Mouse (Mus musculus) heart, embryonic 11.5 days (tissue): ENCODE measurements around the gene Arhgef28. TPM values are rescaled to one million over a fixed set of nuclear protein-coding genes. Genes with fewer than 3 reads are reported as not detected.
A peak's percentile ranks its signal among the peaks of the same experiment; 100 is the strongest.
"Not testable (repeated sequence)": the region's sequence is repeated elsewhere in the genome, so short reads cannot be mapped to it uniquely, and the experiment has no call there.

ENCODE experiments used
- ATAC-seq: fragments of 200-750 bp; cut with Nextera tagmentation; replicated peaks from 2 replicates; pipeline ENCODE4 v1.8.0; 2017; ENCODE audit warnings: moderate library complexity; ENCODE audit not compliant: insufficient number of reproducible peaks, low FRiP score, low TSS enrichment
- H3K27ac ChIP-seq: fragments of 300-500 bp; sonication (generic); 2 replicates; pipeline ENCODE4 v1.5.1; 2014; ENCODE audit warnings: mild to moderate bottlenecking, low read depth, low read length
- H3K27me3 ChIP-seq: fragments of 300-500 bp; sonication (generic); 2 replicates; pipeline ENCODE4 v1.6.1; 2014; ENCODE audit warnings: mild to moderate bottlenecking, low read length, mixed read lengths; ENCODE audit not compliant: control insufficient read depth, insufficient read depth
- H3K36me3 ChIP-seq: fragments of 300-500 bp; sonication (generic); 2 replicates; pipeline ENCODE4 v1.6.1; 2014; ENCODE audit warnings: mild to moderate bottlenecking, low read length, moderate library complexity, mixed read lengths; ENCODE audit not compliant: control insufficient read depth, insufficient read depth
- H3K4me1 ChIP-seq: fragments of 300-500 bp; sonication (generic); 2 replicates; pipeline ENCODE4 v1.6.1; 2014; ENCODE audit warnings: low read length; ENCODE audit not compliant: control insufficient read depth, insufficient read depth
- H3K4me2 ChIP-seq: fragments of 300-500 bp; sonication (generic); 2 replicates; pipeline ENCODE4 v1.6.1; 2014; ENCODE audit warnings: mild to moderate bottlenecking, moderate library complexity
- H3K4me3 ChIP-seq: fragments of 300-500 bp; sonication (generic); 2 replicates; pipeline ENCODE4 v1.5.1; 2014; ENCODE audit warnings: low read depth, low read length
- H3K9ac ChIP-seq: fragments of 300-500 bp; sonication (generic); 2 replicates; pipeline ENCODE4 v1.6.1; 2014; ENCODE audit warnings: mild to moderate bottlenecking, low read depth, low read length, moderate library complexity
- H3K9me3 ChIP-seq: fragments of 300-500 bp; sonication (generic); replicated peaks from 2 replicates; pipeline ENCODE4 v1.6.1; 2016; ENCODE audit warnings: low read length; ENCODE audit not compliant: control insufficient read depth
- WGBS: fragments of 180-500 bp; shearing (Covaris S2); extraction: QIAGEN DNeasy Blood & Tissue Kit; methylation state at CpG from one replicate; pipeline ENCODE4 v1.1.7; 2014; ENCODE audit not compliant: insufficient replicate concordance; 5-methylcytosine and 5-hydroxymethylcytosine counted together
- polyA plus RNA-seq: library from polyadenylated mRNA; unstranded; fragments of >200 nt; fragmentation: Nextera tagmentation; extraction: Ambion mirVana; gene quantifications from 2 replicates; pipeline ENCODE4 v1.2.1, GENCODE M21; 2014

Gene Arhgef28
- polyA plus RNA-seq, 1 experiment from 2014 or later, result 11.0 TPM

DNA sequence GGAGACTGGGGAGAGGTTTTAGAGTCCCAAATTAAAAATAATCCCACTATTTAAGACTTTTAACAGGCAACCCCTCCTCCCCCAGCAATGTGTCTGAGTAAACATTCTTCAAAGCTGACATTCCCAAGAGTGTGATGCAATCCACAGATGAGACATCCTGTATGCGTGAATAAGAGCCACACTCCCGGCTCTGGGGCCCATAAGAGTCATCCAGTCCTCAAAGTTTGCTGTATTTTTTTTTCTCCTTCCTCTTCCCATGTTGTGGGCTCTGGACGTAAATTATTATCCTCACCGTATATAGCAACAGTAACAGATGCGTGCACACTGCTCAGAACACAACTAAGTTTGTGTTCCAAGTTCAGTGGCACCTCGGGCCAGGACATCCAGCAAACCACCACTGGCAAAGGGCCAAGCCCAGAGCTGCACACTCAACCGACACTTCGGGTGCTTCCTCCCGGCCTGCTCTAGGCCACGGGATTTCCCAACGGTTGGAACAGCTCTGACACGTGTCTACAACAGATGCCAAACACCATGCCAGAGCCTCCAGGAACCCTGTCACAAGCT lies 178.5 kb downstream of the Arhgef28 start:
- Histone ChIP-seq H3K36me3 (no peaks in the 10 kb centered on the region), H3K27me3 (no peaks in the 10 kb centered on the region), H3K4me2 (no peak overlapping the region), H3K4me1 (no peaks in the 10 kb centered on the region; the same call in none of the 2 replicates), H3K27ac (no peak overlapping the region), H3K4me3 (no peak overlapping the region), H3K9ac (no peak overlapping the region), H3K9me3 (no peaks in the 10 kb centered on the region)
- ATAC-seq, result no peak
- 53% methylated on average over 12 of the region's 12 CpGs for WGBS

DNA sequence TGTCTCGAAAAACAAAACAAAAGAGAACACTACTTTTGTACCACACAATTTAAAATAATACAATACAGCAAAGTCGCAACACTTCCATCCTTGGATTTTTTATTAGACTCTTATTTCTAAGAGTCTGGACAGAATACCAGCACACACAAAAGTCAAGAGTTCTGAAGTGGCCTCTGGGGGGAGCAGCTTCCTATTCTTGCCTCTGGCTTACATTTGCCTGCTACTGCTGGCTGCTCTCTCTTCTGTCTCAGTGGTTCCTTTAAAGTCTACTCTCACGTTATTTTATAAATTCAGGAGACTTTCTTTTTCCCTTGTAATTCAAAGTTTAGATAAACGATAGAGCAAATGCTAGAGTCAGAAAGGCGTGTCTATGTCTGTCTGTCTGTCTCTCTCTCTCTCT lies 179.1 kb downstream of the Arhgef28 start:
- WGBS, result 66% methylated on average over 5 of the region's 5 CpGs
- Histone ChIP-seq H3K9me3 (no peaks in the 10 kb centered on the region), H3K27me3 (no peaks in the 10 kb centered on the region), H3K9ac (no peak overlapping the region), H3K4me2 (no peak overlapping the region), H3K4me3 (no peak overlapping the region), H3K27ac (no peak overlapping the region), H3K4me1 (no peaks in the 10 kb centered on the region; the same call in none of the 2 replicates), H3K36me3 (no peaks in the 10 kb centered on the region)
- no peak for ATAC-seq

DNA sequence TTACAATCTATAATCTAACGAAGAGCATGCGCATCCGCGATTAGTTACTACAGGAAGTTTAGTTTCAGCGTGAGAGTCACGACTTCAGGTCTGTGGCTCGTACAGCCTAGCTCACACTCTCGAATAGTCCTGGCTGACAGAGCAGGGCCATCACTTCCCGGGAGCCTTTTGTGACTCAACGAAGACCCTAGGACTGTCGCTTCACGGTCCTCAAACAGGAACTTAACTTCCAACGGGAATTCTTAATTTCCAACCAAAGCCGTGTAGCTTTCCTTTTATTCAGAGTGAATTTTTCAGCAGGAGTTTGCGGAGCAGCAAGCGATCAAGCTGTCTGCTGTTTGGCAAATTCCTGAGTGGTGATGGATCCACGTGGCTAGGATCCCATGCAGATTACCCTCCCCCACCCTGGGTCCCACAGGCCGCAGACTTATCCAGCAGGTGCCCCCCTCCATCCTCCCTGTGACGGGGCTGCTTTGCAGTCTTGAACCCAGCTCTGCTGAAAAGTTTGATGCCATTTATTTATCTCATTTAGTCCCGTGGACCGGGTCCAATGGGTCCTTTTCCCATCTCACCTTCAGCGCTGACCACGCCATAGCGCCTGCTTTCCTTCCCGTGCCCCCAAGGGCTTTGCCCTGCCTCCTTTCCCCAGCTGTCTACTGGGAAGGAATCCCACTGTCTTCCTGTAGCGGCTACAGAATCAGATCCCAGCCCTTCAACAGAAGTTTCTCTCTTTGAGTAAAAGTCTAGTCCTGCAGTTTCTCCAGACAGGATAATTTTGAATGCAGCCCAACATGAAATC lies 180.3 kb downstream of the Arhgef28 start:
- ATAC-seq, result no peak
- Histone ChIP-seq H3K9me3 (no peaks in the 10 kb centered on the region), H3K9ac (no peak overlapping the region), H3K4me3 (no peak overlapping the region), H3K4me1 (no peaks in the 10 kb centered on the region; the same call in none of the 2 replicates), H3K4me2 (peak overlapping the region; percentile 1), H3K27ac (no peak overlapping the region), H3K27me3 (no peaks in the 10 kb centered on the region), H3K36me3 (no peaks in the 10 kb centered on the region)
- 60% methylated on average over 26 of the region's 26 CpGs for WGBS

DNA sequence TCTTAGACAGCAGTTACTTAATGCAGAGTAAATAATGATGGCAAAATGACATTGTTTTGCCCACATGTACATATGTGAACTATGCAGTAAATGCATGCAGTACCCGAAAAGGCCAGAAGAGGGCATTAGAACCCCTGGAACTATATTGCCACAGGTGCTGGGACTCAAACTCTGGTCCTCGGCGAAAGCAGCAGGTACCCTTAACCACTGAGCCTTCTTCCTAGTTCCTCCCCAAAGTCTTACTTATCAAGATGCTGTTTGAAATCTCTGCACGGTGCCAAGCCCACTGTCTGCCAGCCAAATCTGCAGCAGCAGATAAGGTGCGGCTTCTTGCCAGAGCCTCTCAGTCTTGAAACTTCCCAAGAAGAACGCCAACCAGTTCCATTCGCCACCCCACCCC lies 181.1 kb downstream of the Arhgef28 start:
- no peak overlapping the region for H3K9ac ChIP-seq
- WGBS, result 69% methylated on average over 7 of the region's 7 CpGs

DNA sequence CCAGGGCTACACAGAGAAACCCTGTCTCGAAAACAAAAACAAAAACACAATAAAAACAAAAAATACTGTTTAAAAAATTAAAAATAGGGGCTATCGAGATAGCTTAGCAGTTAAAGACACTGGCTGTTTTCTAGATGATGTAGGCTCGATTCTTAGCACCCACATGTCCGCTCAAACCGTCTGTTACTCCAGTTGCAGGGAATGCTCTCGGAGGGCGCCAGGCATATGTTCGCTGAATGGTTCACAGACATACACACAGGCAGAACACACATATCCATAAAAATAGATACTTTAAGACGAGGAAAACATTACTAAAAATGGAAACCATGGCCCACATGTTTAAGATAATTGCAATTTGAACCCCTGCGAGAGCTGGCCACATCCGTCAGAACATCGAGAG lies 181.6 kb downstream of the Arhgef28 start:
- no peak for ATAC-seq
- 85% methylated on average over 12 of the region's 12 CpGs for WGBS

More for the DNA sequence above, 181.1 kb downstream of the Arhgef28 start:
- H3K4me3 ChIP-seq, result no peak overlapping the region
- no peak for ATAC-seq
- H3K9me3 ChIP-seq, result no peaks in the 10 kb centered on the region
- no peaks in the 10 kb centered on the region for H3K36me3 ChIP-seq
- H3K4me1 ChIP-seq, result no peaks in the 10 kb centered on the region; the same call in none of the 2 replicates
- H3K27me3 ChIP-seq, result no peaks in the 10 kb centered on the region
- H3K27ac ChIP-seq, result no peak overlapping the region
- no peak overlapping the region for H3K4me2 ChIP-seq

DNA sequence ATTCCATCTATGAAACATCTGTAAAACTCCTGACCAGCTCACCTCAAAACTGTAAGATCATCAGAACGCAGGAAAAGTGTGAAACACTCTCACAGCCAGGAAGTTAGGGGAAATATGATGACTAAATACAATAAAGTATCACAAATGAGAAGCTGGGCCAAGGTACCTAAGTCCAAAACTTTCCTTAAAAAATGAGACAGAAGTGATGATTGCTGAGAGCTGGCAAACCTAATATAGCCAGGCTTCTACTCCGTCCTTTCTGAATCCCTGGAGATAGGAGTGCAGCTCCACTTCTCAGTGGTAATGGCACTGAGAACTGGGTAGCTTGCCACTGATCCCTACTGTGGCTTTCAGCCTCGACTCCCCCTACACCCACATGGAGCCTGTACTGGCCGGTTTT lies 184.3 kb downstream of the Arhgef28 start:
- Histone ChIP-seq H3K4me3 (no peak overlapping the region), H3K4me1 (no peaks in the 10 kb centered on the region), H3K4me2 (no peak overlapping the region), H3K27ac (no peak overlapping the region), H3K36me3 (no peaks in the 10 kb centered on the region), H3K27me3 (no peaks in the 10 kb centered on the region), H3K9ac (no peak overlapping the region), H3K9me3 (no peaks in the 10 kb centered on the region)
- ATAC-seq, result no peak
- WGBS, result 71% methylated on average over 4 of the region's 4 CpGs

More for the DNA sequence above, 181.6 kb downstream of the Arhgef28 start:
- H3K4me1 ChIP-seq, result no peaks in the 10 kb centered on the region; the same call in none of the 2 replicates
- H3K36me3 ChIP-seq, result no peaks in the 10 kb centered on the region
- no peaks in the 10 kb centered on the region for H3K27me3 ChIP-seq
- H3K9me3 ChIP-seq, result no peaks in the 10 kb centered on the region
- H3K27ac ChIP-seq, result no peak overlapping the region
- H3K4me3 ChIP-seq, result no peak overlapping the region
- no peak overlapping the region for H3K9ac ChIP-seq
- H3K4me2 ChIP-seq, result no peak overlapping the region

DNA sequence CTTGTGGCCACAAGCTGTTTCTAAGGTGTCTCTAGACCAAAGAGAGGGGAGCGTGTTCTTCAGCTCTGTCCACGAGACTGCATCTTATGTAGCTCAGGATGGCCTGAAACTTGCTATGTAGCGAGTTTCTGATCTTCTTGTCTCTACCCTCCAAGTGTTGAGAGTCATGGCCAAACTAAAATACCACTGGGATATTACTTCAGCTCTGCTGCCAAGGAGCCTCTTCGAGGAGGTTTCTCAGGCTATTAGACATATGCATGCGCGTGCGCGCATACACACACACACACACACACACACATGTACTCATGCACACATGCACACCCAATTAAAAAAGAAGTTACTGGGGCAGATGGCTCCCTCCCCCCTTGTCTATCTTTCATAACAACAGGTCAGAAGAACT lies 187.4 kb downstream of the Arhgef28 start:
- WGBS, result 90% methylated on average over 8 of the region's 8 CpGs
- not testable (repeated sequence) for H3K27ac ChIP-seq, H3K36me3 ChIP-seq, H3K9me3 ChIP-seq, ATAC-seq, H3K9ac ChIP-seq, H3K4me1 ChIP-seq, H3K27me3 ChIP-seq, H3K4me2 ChIP-seq, H3K4me3 ChIP-seq

DNA sequence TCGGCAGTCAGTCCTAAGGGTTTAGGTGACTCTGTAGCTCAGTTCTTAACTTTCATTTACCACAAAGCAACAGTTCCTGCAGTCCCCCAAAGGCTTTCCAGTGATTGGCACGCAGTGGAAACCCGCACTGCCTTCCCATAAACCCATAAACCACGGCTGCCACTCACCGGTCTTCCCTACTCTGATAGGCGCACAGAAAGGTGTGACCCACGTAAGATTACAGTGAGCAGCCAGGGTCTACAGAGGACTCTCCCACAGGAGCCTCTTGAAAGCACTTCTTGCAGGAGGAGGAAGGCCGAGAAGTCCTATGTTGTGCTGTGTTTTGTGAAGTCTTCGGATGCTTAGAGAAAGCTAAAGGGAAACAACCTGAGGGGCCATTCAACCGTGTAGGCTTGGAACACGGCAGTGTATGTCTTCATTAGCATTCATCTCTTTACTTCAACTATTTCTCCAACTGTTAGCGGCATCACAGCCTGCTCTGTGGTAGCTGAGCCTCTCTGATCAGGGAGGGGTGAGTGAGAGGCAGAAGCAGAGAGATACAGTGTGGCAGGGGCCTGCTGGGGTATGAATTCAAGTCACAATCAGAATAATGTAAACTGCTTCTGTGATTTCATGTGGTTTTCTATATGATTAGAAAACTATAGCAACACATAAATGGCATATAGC lies 189.2 kb downstream of the Arhgef28 start:
- H3K27me3 ChIP-seq, result no peaks in the 10 kb centered on the region
- ATAC-seq, result no peak
- peak overlapping the region; percentile 51 for H3K4me3 ChIP-seq
- no peaks in the 10 kb centered on the region for H3K9me3 ChIP-seq
- peak overlapping the region; percentile 60 for H3K9ac ChIP-seq
- WGBS, result 31% methylated on average over 12 of the region's 12 CpGs
- peak overlapping the region; percentile 84 for H3K4me2 ChIP-seq
- no peaks in the 10 kb centered on the region for H3K36me3 ChIP-seq
- no peak overlapping the region for H3K27ac ChIP-seq
- H3K4me1 ChIP-seq, result no peaks in the 10 kb centered on the region
